Mouse (Mus musculus) liver, embryonic 11.5 days (tissue): ENCODE measurements around the gene Mrps18b. TPM values are rescaled to one million over a fixed set of nuclear protein-coding genes. Genes with fewer than 3 reads are reported as not detected.
"Not testable (repeated sequence)": the region's sequence is repeated elsewhere in the genome, so short reads cannot be mapped to it uniquely, and the experiment has no call there.

Source experiments
- ATAC-seq: fragments of 200-750 bp; cut with Nextera tagmentation; replicated peaks from 2 replicates; pipeline ENCODE4 v1.8.0; 2017; ENCODE audit warnings: moderate number of reproducible peaks, mild to moderate bottlenecking, moderate TSS enrichment, moderate library complexity; ENCODE audit not compliant: low FRiP score
- DNase-seq: peaks from one replicate; pipeline ENCODE4 v3.0.0-alpha.2; 2017; ENCODE audit warnings: low spot score
- H3K27ac ChIP-seq: fragments of 300-500 bp; sonication (generic); 2 replicates; pipeline ENCODE4 v1.5.1; 2014; ENCODE audit warnings: mild to moderate bottlenecking, low read depth, low read length, control low read depth
- H3K27me3 ChIP-seq: fragments of 300-500 bp; sonication (generic); replicated peaks from 2 replicates; pipeline ENCODE4 v1.6.1; 2014; ENCODE audit warnings: low read length, mixed read lengths; ENCODE audit not compliant: control insufficient read depth, insufficient read depth
- H3K36me3 ChIP-seq: fragments of 300-500 bp; sonication (generic); 2 replicates; pipeline ENCODE4 v1.6.1; 2014; ENCODE audit warnings: mild to moderate bottlenecking, low read length, moderate library complexity, mixed read lengths; ENCODE audit not compliant: control insufficient read depth, insufficient read depth
- H3K4me1 ChIP-seq: fragments of 300-500 bp; sonication (generic); replicated peaks from 2 replicates; pipeline ENCODE4 v1.6.1; 2014; ENCODE audit warnings: low read length, mixed read lengths; ENCODE audit not compliant: control insufficient read depth, insufficient read depth
- H3K4me2 ChIP-seq: fragments of 300-500 bp; sonication (generic); 2 replicates; pipeline ENCODE4 v1.6.1; 2014; ENCODE audit warnings: mild to moderate bottlenecking, control low read depth, moderate library complexity
- H3K4me3 ChIP-seq: fragments of 300-500 bp; sonication (generic); 2 replicates; pipeline ENCODE4 v1.5.1; 2014; ENCODE audit warnings: low read depth, low read length, control low read depth
- H3K9ac ChIP-seq: fragments of 300-500 bp; sonication (generic); 2 replicates; pipeline ENCODE4 v1.6.1; 2014; ENCODE audit warnings: low read depth, low read length, control low read depth
- H3K9me3 ChIP-seq: fragments of 300-500 bp; sonication (generic); 2 replicates; pipeline ENCODE4 v1.6.1; 2016; ENCODE audit warnings: low read length, inconsistent platforms, mixed read lengths; ENCODE audit not compliant: control insufficient read depth
- WGBS: fragments of 180-500 bp; shearing (Covaris S2); extraction: QIAGEN DNeasy Blood & Tissue Kit; methylation state at CpG from one replicate; pipeline ENCODE4 v1.1.7; 2014; 5-methylcytosine and 5-hydroxymethylcytosine counted together
- polyA plus RNA-seq: library from polyadenylated mRNA; unstranded; fragments of >200 nt; fragmentation: Nextera tagmentation; extraction: Ambion mirVana; gene quantifications from 2 replicates; pipeline ENCODE4 v1.2.1, GENCODE M21; 2014

The Mrps18b gene
- polyA plus RNA-seq: 167 and 172 TPM in 2 replicates

- Histone ChIP-seq H3K27ac (peak within 1 kb of the TSS; percentile 99), H3K9me3 (no peaks in the 10 kb centered on the region), H3K9ac (peak within 1 kb of the TSS; percentile 100), H3K36me3 (peaks cover 14% of the 10 kb centered on the region), H3K27me3 (no peaks in the 10 kb centered on the region), H3K4me1 (peaks cover 34% of the 10 kb centered on the region), H3K4me3 (peak within 1 kb of the TSS; percentile 78), H3K4me2 (peak within 1 kb of the TSS; percentile 99)
- DNase-seq (peak; percentile 97), ATAC-seq (peak; percentile 88)
- under 1% methylated on average over 83 of the region's 83 CpGs for WGBS
Measured at GRCm38 (mm10) chr17:35916297-35917142, at the start of gene Mrps18b, which contains the start of gene Ppp1r10. Gene Mrps18b (minus strand): TSS chr17:35916389. Gene Ppp1r10 (plus strand): TSS chr17:35916434.

GRCm38 (mm10) chr17:35963279-35963678, 47.1 kb upstream of the Mrps18b start:
- Histone ChIP-seq H3K27me3 (no peaks in the 10 kb centered on the region), H3K4me1 (peaks cover 5% of the 10 kb centered on the region; the same call in 1 of the 2 replicates), H3K27ac (no peak overlapping the region), H3K9ac (no peak overlapping the region), H3K36me3 (peaks cover 57% of the 10 kb centered on the region), H3K4me2 (no peak overlapping the region), H3K4me3 (no peak overlapping the region), H3K9me3 (no peaks in the 10 kb centered on the region)
- no peak for DNase-seq
- WGBS: 86% methylated on average over 10 of the region's 10 CpGs
- no peak for ATAC-seq

GRCm38 (mm10) chr17:35958533-35959223, 42.5 kb upstream of the Mrps18b start:
- DNase-seq (no peak), ATAC-seq (no peak)
- Histone ChIP-seq H3K36me3 (peaks cover 71% of the 10 kb centered on the region), H3K9ac (no peak overlapping the region; the same call in 1 of the 2 replicates), H3K27me3 (no peaks in the 10 kb centered on the region), H3K27ac (no peak overlapping the region), H3K9me3 (no peaks in the 10 kb centered on the region), H3K4me2 (no peak overlapping the region), H3K4me1 (no peaks in the 10 kb centered on the region), H3K4me3 (no peak overlapping the region)
- 94% methylated on average over 15 of the region's 15 CpGs for WGBS

- peaks cover 32% of the 10 kb centered on the region for H3K36me3 ChIP-seq
- 75% methylated on average over 8 of the region's 8 CpGs for WGBS
- H3K9me3 ChIP-seq: no peaks in the 10 kb centered on the region
- no peaks in the 10 kb centered on the region for H3K4me1 ChIP-seq
- ATAC-seq: no peak
- no peak overlapping the region for H3K4me3 ChIP-seq
- no peak overlapping the region for H3K9ac ChIP-seq
- no peak overlapping the region for H3K27ac ChIP-seq
- no peak overlapping the region for H3K4me2 ChIP-seq
- DNase-seq: no peak
- no peaks in the 10 kb centered on the region for H3K27me3 ChIP-seq
Measured at GRCm38 (mm10) chr17:35954665-35955064, 38.5 kb upstream of the Mrps18b start.

- H3K9ac ChIP-seq, ATAC-seq: not testable (repeated sequence)
- 86% methylated on average over 1 of the region's 3 CpGs for WGBS
Measured at GRCm38 (mm10) chr17:35952559-35952958, 36.4 kb upstream of the Mrps18b start.

GRCm38 (mm10) chr17:35950946-35951345, 34.8 kb upstream of the Mrps18b start:
- not testable (repeated sequence) for H3K9me3 ChIP-seq, DNase-seq, H3K9ac ChIP-seq, ATAC-seq, H3K27me3 ChIP-seq, H3K27ac ChIP-seq, H3K36me3 ChIP-seq, H3K4me1 ChIP-seq, H3K4me3 ChIP-seq, H3K4me2 ChIP-seq

More at GRCm38 (mm10) chr17:35952559-35952958, 36.4 kb upstream of the Mrps18b start:
- not testable (repeated sequence) for DNase-seq, H3K4me3 ChIP-seq, H3K9me3 ChIP-seq, H3K27ac ChIP-seq, H3K4me2 ChIP-seq, H3K4me1 ChIP-seq, H3K27me3 ChIP-seq
- peaks cover 11% of the 10 kb centered on the region for H3K36me3 ChIP-seq

- no peak overlapping the region for H3K4me3 ChIP-seq
- no peak for ATAC-seq
- H3K27ac ChIP-seq: no peak overlapping the region
- H3K4me2 ChIP-seq: no peak overlapping the region
- no peaks in the 10 kb centered on the region for H3K9me3 ChIP-seq
- WGBS: 43% methylated on average over 1 of the region's 1 CpGs
- no peak overlapping the region for H3K9ac ChIP-seq
- H3K27me3 ChIP-seq: no peaks in the 10 kb centered on the region
- H3K36me3 ChIP-seq: no peaks in the 10 kb centered on the region
- DNase-seq: no peak
- H3K4me1 ChIP-seq: no peaks in the 10 kb centered on the region
Measured at GRCm38 (mm10) chr17:35939941-35940340, 23.8 kb upstream of the Mrps18b start.

- Histone ChIP-seq H3K27ac (no peak overlapping the region), H3K36me3 (no peaks in the 10 kb centered on the region), H3K4me2 (no peak overlapping the region), H3K4me1 (no peaks in the 10 kb centered on the region), H3K9me3 (no peaks in the 10 kb centered on the region), H3K9ac (no peak overlapping the region), H3K4me3 (no peak overlapping the region), H3K27me3 (no peaks in the 10 kb centered on the region)
- 58% methylated on average over 2 of the region's 2 CpGs for WGBS
- DNase-seq (no peak), ATAC-seq (no peak)
Measured at GRCm38 (mm10) chr17:35939108-35939507, 22.9 kb upstream of the Mrps18b start.
